Mouse (Mus musculus): Measurements from ENCODE around the gene Dock1. TPM values are rescaled to one million over a fixed set of nuclear protein-coding genes. Genes with fewer than 3 reads are reported as not detected.

Gene Dock1
- polyA plus RNA-seq, 1 experiment: 14.3 TPM

DNA sequence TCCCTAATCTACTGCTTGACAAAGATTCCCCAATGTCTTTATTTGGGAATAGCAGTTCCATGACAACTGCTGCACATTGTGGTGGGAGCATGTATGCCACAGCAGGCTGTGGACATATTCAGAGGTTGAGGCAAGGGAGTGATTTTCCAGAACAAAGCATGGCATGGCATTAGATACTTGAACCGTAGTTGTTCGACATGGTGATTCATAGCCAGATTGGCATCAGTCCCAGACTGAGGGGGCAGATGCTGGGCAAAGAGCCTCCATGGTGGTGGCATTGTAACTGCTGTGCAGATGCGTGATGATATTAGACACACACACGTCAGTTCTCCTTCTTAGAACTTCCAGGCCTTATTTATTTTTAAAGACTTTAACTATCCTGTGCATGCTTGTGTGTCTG, 129.6 kb downstream of the Dock1 start:
- no peak overlapping the region for H3K27ac ChIP-seq (ENCODE audit: insufficient read depth, low read length)
- H3K4me3 ChIP-seq (ENCODE audit: insufficient read depth, low read length): no peak overlapping the region
- H3K4me1 ChIP-seq (ENCODE audit: control insufficient read depth, insufficient read depth, low read length): no peaks in the 10 kb centered on the region
- TF ChIP-seq POLR2A (IDR thresholded peaks at IDR 0.05; ENCODE audit: extremely low read depth, insufficient read depth, low read length) (no peak), CTCF (IDR thresholded peaks at IDR 0.05; ENCODE audit: extremely low read depth, insufficient read depth, low read length) (no peak)

- no peak for TF ChIP-seq POLR2A (IDR thresholded peaks at IDR 0.05; ENCODE audit: extremely low read depth, insufficient read depth, low read length)
- no peak for TF ChIP-seq CTCF (IDR thresholded peaks at IDR 0.05; ENCODE audit: extremely low read depth, insufficient read depth, low read length)
- Histone ChIP-seq H3K27ac (ENCODE audit: insufficient read depth, low read length) (no peak overlapping the region), H3K4me3 (ENCODE audit: insufficient read depth, low read length) (no peak overlapping the region), H3K4me1 (ENCODE audit: control insufficient read depth, insufficient read depth, low read length) (peaks cover 1% of the 10 kb centered on the region; the same call in 1 of the 2 replicates)
Observed at GRCm38 (mm10) chr7:134804422-134804821, 134.0 kb downstream of the Dock1 start.

DNA sequence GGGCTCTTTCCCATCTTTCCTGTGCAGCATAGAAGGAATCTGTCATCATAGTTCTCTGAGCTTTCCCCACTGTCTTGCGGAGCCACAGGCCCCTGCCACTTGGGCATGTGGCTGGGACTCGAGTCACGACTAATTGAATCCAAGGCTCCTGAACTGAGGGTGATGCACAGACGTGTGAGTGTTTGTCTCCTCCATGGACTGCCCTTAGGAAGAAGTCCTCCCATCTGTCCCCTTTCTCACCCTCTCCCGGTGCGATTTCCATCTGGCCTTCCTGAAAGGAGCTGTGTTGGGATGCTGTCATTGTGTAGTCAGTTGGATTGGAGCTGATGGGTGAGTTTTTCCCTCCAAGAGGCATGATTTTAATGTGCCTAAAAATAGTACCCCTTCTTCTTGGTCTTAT, 136.3 kb downstream of the Dock1 start:
- Histone ChIP-seq H3K27ac (ENCODE audit: insufficient read depth, low read length) (no peak overlapping the region), H3K4me3 (ENCODE audit: insufficient read depth, low read length) (no peak overlapping the region), H3K4me1 (ENCODE audit: control insufficient read depth, insufficient read depth, low read length) (peaks cover 1% of the 10 kb centered on the region; the same call in 1 of the 2 replicates)
- TF ChIP-seq CTCF (IDR thresholded peaks at IDR 0.05; ENCODE audit: extremely low read depth, insufficient read depth, low read length) (no peak), POLR2A (IDR thresholded peaks at IDR 0.05; ENCODE audit: extremely low read depth, insufficient read depth, low read length) (no peak)

GRCm38 (mm10) chr7:134808406-134808805, 138.0 kb downstream of the Dock1 start:
- TF ChIP-seq CTCF (IDR thresholded peaks at IDR 0.05; ENCODE audit: extremely low read depth, insufficient read depth, low read length) (no peak), POLR2A (IDR thresholded peaks at IDR 0.05; ENCODE audit: extremely low read depth, insufficient read depth, low read length) (no peak)
- Histone ChIP-seq H3K4me3 (ENCODE audit: insufficient read depth, low read length) (no peak overlapping the region), H3K27ac (ENCODE audit: insufficient read depth, low read length) (no peak overlapping the region), H3K4me1 (ENCODE audit: control insufficient read depth, insufficient read depth, low read length) (peaks cover 1% of the 10 kb centered on the region; the same call in 1 of the 2 replicates)

DNA sequence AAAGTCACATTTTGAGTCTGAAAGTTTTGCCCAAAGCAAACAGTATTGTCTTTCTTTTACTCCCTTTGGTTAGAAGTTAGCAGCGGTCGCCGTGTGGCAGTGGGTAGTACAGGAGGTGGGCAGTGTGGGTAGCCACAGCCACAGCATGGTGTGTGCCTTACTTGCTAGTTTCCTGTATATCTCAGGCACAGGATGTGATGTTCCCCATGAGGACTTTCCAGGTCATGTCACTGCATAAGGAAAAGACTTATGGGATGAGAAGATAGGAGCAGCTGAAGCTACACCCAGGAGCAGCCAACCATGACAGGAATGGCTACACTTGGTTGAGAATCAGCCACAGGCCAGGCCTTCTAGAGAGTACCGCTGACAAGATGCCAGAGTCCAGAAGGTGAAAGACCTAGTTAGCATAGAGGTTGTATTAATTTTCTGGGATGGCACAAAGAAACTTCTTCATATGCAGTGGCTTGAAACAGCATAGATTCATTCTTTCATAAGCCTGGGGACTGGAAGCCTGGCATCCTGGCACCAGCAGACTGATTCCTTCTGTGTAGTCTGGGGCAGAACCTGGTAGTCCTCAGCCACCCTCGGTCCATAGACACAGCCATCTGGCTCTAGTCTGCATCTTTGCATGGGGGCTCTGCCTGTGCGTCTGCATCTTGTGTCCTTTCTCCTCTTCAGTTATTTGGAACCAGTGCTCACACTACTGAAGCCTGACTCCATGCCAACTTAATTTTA, 139.0 kb downstream of the Dock1 start:
- Histone ChIP-seq H3K4me1 (ENCODE audit: control insufficient read depth, insufficient read depth, low read length) (peaks cover 1% of the 10 kb centered on the region; the same call in 1 of the 2 replicates), H3K27ac (ENCODE audit: insufficient read depth, low read length) (no peak overlapping the region), H3K4me3 (ENCODE audit: insufficient read depth, low read length) (no peak overlapping the region)
- TF ChIP-seq POLR2A (IDR thresholded peaks at IDR 0.05; ENCODE audit: extremely low read depth, insufficient read depth, low read length) (no peak), CTCF (IDR thresholded peaks at IDR 0.05; ENCODE audit: extremely low read depth, insufficient read depth, low read length) (no peak)

GRCm38 (mm10) chr7:134818471-134818870, 148.0 kb downstream of the Dock1 start:
- Histone ChIP-seq H3K4me3 (ENCODE audit: insufficient read depth, low read length) (no peak overlapping the region), H3K27ac (ENCODE audit: insufficient read depth, low read length) (no peak overlapping the region), H3K4me1 (ENCODE audit: control insufficient read depth, insufficient read depth, low read length) (no peaks in the 10 kb centered on the region; the same call in 1 of the 2 replicates)
- no peak for TF ChIP-seq POLR2A (IDR thresholded peaks at IDR 0.05; ENCODE audit: extremely low read depth, insufficient read depth, low read length)

- H3K4me1 ChIP-seq (ENCODE audit: control insufficient read depth, insufficient read depth, low read length): no peaks in the 10 kb centered on the region; the same call in 1 of the 2 replicates
- no peak overlapping the region for H3K27ac ChIP-seq (ENCODE audit: insufficient read depth, low read length)
- TF ChIP-seq CTCF (IDR thresholded peaks at IDR 0.05; ENCODE audit: extremely low read depth, insufficient read depth, low read length) (no peak), POLR2A (IDR thresholded peaks at IDR 0.05; ENCODE audit: extremely low read depth, insufficient read depth, low read length) (no peak)
- H3K4me3 ChIP-seq (ENCODE audit: insufficient read depth, low read length): no peak overlapping the region
Observed at GRCm38 (mm10) chr7:134821264-134821663, 150.8 kb downstream of the Dock1 start.

- TF ChIP-seq CTCF (IDR thresholded peaks at IDR 0.05; ENCODE audit: extremely low read depth, insufficient read depth, low read length) (no peak), POLR2A (IDR thresholded peaks at IDR 0.05; ENCODE audit: extremely low read depth, insufficient read depth, low read length) (no peak)
- H3K4me3 ChIP-seq (ENCODE audit: insufficient read depth, low read length): no peak overlapping the region
- H3K27ac ChIP-seq (ENCODE audit: insufficient read depth, low read length): no peak overlapping the region
- H3K4me1 ChIP-seq (ENCODE audit: control insufficient read depth, insufficient read depth, low read length): no peaks in the 10 kb centered on the region; the same call in 1 of the 2 replicates
Observed at GRCm38 (mm10) chr7:134822006-134822405, 151.6 kb downstream of the Dock1 start.

- Histone ChIP-seq H3K4me3 (ENCODE audit: insufficient read depth, low read length) (no peak overlapping the region), H3K4me1 (ENCODE audit: control insufficient read depth, insufficient read depth, low read length) (no peaks in the 10 kb centered on the region; the same call in 1 of the 2 replicates), H3K27ac (ENCODE audit: insufficient read depth, low read length) (no peak overlapping the region)
- TF ChIP-seq POLR2A (IDR thresholded peaks at IDR 0.05; ENCODE audit: extremely low read depth, insufficient read depth, low read length): no peak
- no peak for TF ChIP-seq CTCF (IDR thresholded peaks at IDR 0.05; ENCODE audit: extremely low read depth, insufficient read depth, low read length)
Observed at GRCm38 (mm10) chr7:134823891-134824290, 153.4 kb downstream of the Dock1 start.

DNA sequence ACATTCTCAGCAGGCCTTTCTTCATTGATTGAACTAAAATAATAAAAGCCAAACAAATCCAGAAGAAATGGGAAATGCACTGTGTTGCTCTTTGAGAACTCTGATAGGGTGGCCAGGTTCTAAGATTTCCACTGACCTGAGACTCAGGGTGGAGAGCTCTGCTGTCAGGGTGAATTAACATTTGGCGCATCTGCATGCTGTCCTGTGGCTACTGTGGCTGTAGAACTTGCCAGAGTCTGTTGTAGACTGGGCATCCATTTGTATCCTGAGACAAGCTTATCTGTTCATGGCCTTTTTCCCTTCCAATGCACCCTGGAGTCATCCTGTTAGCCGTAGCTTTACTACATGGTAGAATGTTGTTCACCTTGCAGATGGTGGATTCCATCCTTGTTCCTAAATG, 169.6 kb downstream of the Dock1 start:
- no peak overlapping the region for H3K4me3 ChIP-seq (ENCODE audit: insufficient read depth, low read length)
- H3K27ac ChIP-seq (ENCODE audit: insufficient read depth, low read length): no peak overlapping the region
- H3K4me1 ChIP-seq (ENCODE audit: control insufficient read depth, insufficient read depth, low read length): no peaks in the 10 kb centered on the region
- TF ChIP-seq POLR2A (IDR thresholded peaks at IDR 0.05; ENCODE audit: extremely low read depth, insufficient read depth, low read length): no peak
- TF ChIP-seq CTCF (IDR thresholded peaks at IDR 0.05; ENCODE audit: extremely low read depth, insufficient read depth, low read length): no peak
